Mouse (Mus musculus): ENCODE measurements around the gene Gm17949.

GRCm38 (mm10) chr17:57070699-57071098, 59.4 kb downstream of the Gm17949 start:
- TF ChIP-seq CTCF (IDR thresholded peaks at IDR 0.05; ENCODE audit: low read depth) (no peak), EP300 (IDR thresholded peaks at IDR 0.05; ENCODE audit: low read depth) (no peak)
